Mouse (Mus musculus) liver, embryonic 11.5 days (tissue): Measurements from ENCODE around the gene Cldn15. TPM values are rescaled to one million over a fixed set of nuclear protein-coding genes. Genes with fewer than 3 reads are reported as not detected.

Source experiments
- ATAC-seq: fragments of 200-750 bp; cut with Nextera tagmentation; replicated peaks from 2 replicates; pipeline ENCODE4 v1.8.0; 2017; ENCODE audit warnings: moderate number of reproducible peaks, mild to moderate bottlenecking, moderate TSS enrichment, moderate library complexity; ENCODE audit not compliant: low FRiP score
- DNase-seq: peaks from one replicate; pipeline ENCODE4 v3.0.0-alpha.2; 2017; ENCODE audit warnings: low spot score
- H3K27ac ChIP-seq: fragments of 300-500 bp; sonication (generic); 2 replicates; pipeline ENCODE4 v1.5.1; 2014; ENCODE audit warnings: mild to moderate bottlenecking, low read depth, low read length, control low read depth
- H3K27me3 ChIP-seq: fragments of 300-500 bp; sonication (generic); replicated peaks from 2 replicates; pipeline ENCODE4 v1.6.1; 2014; ENCODE audit warnings: low read length, mixed read lengths; ENCODE audit not compliant: control insufficient read depth, insufficient read depth
- H3K36me3 ChIP-seq: fragments of 300-500 bp; sonication (generic); 2 replicates; pipeline ENCODE4 v1.6.1; 2014; ENCODE audit warnings: mild to moderate bottlenecking, low read length, moderate library complexity, mixed read lengths; ENCODE audit not compliant: control insufficient read depth, insufficient read depth
- H3K4me1 ChIP-seq: fragments of 300-500 bp; sonication (generic); replicated peaks from 2 replicates; pipeline ENCODE4 v1.6.1; 2014; ENCODE audit warnings: low read length, mixed read lengths; ENCODE audit not compliant: control insufficient read depth, insufficient read depth
- H3K4me2 ChIP-seq: fragments of 300-500 bp; sonication (generic); 2 replicates; pipeline ENCODE4 v1.6.1; 2014; ENCODE audit warnings: mild to moderate bottlenecking, control low read depth, moderate library complexity
- H3K4me3 ChIP-seq: fragments of 300-500 bp; sonication (generic); 2 replicates; pipeline ENCODE4 v1.5.1; 2014; ENCODE audit warnings: low read depth, low read length, control low read depth
- H3K9ac ChIP-seq: fragments of 300-500 bp; sonication (generic); 2 replicates; pipeline ENCODE4 v1.6.1; 2014; ENCODE audit warnings: low read depth, low read length, control low read depth
- H3K9me3 ChIP-seq: fragments of 300-500 bp; sonication (generic); 2 replicates; pipeline ENCODE4 v1.6.1; 2016; ENCODE audit warnings: low read length, inconsistent platforms, mixed read lengths; ENCODE audit not compliant: control insufficient read depth
- WGBS: fragments of 180-500 bp; shearing (Covaris S2); extraction: QIAGEN DNeasy Blood & Tissue Kit; methylation state at CpG from one replicate; pipeline ENCODE4 v1.1.7; 2014; 5-methylcytosine and 5-hydroxymethylcytosine counted together
- microRNA counts: library from miRNA; unstranded; fragments of <30 nt; microRNA quantifications from one replicate; lab custom pipeline; 2015
- microRNA-seq: library from miRNA; unstranded; fragments of <30 nt; microRNA quantifications from one replicate; pipeline ENCODE4, GENCODE M21; 2017; ENCODE audit warnings: borderline number of aligned reads
- polyA plus RNA-seq: library from polyadenylated mRNA; unstranded; fragments of >200 nt; fragmentation: Nextera tagmentation; extraction: Ambion mirVana; gene quantifications from 2 replicates; pipeline ENCODE4 v1.2.1, GENCODE M21; 2014

Cldn15 gene
- polyA plus RNA-seq, 1 experiment from 2014 or later = 2.5 TPM

DNA sequence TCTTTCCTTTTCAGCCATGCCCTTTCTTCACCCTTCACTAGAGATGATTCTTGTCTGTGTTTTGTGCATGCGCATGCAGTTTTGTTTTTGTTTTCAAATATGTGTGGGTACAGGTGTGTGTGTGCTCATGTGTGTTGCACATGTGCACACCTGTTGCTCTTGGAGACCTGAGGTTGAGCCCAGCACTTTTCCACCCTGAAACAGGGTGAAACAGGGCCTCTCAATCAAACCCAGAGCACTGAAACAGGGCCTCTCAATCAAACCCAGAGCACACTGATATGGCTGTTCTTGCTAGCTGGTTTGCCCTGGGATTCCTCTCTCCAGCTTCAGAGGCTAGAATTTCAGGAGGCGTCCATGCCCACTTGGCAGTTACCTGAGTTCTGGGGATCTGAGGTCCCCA is 34.2 kb downstream of the Cldn15 start:
- H3K27ac ChIP-seq = no peak overlapping the region
- ATAC-seq (no peak), DNase-seq (peak; percentile 46)
- peak overlapping the region; percentile 18; the same call in 1 of the 2 replicates for H3K4me2 ChIP-seq
- H3K9me3 ChIP-seq = no peaks in the 10 kb centered on the region
- H3K36me3 ChIP-seq = no peaks in the 10 kb centered on the region
- H3K9ac ChIP-seq = no peak overlapping the region
- 79% methylated on average over 2 of the region's 2 CpGs for WGBS
- no peak overlapping the region for H3K4me3 ChIP-seq
- H3K4me1 ChIP-seq = peaks cover 15% of the 10 kb centered on the region
- no peaks in the 10 kb centered on the region for H3K27me3 ChIP-seq

DNA sequence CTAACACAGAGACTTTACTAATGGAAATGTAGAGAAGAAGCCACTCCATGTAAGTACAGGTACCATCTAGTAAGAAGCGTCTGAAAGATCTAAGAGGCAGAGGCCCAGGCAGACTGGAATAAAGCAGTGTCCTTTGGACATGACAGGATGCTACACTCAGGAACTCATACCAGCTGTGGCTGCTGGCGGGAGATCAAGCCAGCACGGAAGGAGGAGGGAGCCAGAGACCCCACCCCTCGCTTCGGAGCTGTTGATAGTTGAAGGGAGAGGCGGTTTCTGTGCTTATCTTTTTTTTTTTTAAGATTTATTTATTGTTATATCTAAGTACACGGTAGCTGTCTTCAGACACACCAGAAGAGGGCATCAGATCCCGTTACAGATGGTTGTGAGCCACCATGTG is 40.9 kb downstream of the Cldn15 start:
- no peak for ATAC-seq
- H3K27me3 ChIP-seq = 0 out of 2 replicates have a peak, but pooled peaks cover 2% of the 10 kb centered on the region
- no peak overlapping the region for H3K27ac ChIP-seq
- WGBS = 42% methylated on average over 8 of the region's 8 CpGs
- no peaks in the 10 kb centered on the region for H3K36me3 ChIP-seq
- H3K4me2 ChIP-seq = no peak overlapping the region
- H3K9me3 ChIP-seq = no peaks in the 10 kb centered on the region
- no peaks in the 10 kb centered on the region for H3K4me1 ChIP-seq
- H3K4me3 ChIP-seq = no peak overlapping the region
- DNase-seq = no peak
- H3K9ac ChIP-seq = no peak overlapping the region

DNA sequence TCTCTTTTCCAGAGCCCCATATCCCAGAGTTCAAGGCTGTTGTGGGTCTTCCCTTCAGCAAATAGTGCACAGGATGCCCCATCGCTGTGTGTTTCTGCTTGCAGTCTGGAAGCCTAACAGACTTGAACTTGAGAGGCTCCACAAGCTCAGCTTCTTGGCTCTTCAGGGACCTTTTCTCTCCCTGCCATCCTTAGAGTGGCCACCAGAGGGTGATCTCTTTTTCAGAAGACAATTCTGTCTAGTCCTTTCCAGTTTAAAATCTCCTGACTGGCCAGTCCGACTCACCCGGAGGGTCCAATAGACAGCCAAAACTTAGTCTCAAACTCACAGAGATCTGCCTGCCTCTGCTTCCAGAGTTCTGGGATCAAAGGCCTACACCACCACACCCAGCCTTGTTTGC is 43.6 kb downstream of the Cldn15 start:
- no peaks in the 10 kb centered on the region for H3K36me3 ChIP-seq
- no peak overlapping the region for H3K4me2 ChIP-seq
- H3K27me3 ChIP-seq = 0 out of 2 replicates have a peak, but pooled peaks cover 2% of the 10 kb centered on the region
- no peak overlapping the region for H3K4me3 ChIP-seq
- DNase-seq (no peak), ATAC-seq (no peak)
- WGBS = 24% methylated on average over 3 of the region's 3 CpGs
- no peak overlapping the region for H3K9ac ChIP-seq
- no peak overlapping the region for H3K27ac ChIP-seq
- H3K9me3 ChIP-seq = no peaks in the 10 kb centered on the region
- no peaks in the 10 kb centered on the region for H3K4me1 ChIP-seq

DNA sequence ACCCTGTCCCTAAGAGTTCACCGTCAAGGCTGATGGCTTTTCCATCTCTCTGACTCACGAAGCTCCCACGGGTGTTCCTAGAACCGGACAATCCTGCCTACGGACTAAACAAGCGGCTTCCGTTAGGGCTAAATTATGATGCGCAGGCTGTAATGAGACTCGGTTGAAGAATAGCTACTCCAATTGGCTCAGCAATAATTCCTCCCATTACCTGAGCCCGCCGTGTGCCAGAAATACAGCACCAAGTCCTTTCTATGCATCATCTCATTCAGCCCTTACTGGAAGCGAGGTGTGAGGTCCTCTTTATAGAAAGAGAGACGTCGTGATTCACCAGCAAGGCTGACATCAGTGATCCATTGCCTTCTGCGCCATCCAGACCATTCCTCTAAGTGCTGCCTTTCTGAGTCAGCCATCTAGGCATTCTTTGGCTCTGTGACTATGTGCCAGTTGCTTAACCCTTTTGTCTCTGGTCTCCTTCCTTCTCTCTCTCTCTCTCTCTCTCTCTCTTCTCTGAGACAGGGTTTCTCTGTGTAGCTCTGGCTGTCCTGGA is 46.1 kb downstream of the Cldn15 start:
- no peak for DNase-seq
- Histone ChIP-seq H3K4me3 (no peak overlapping the region), H3K9me3 (no peaks in the 10 kb centered on the region), H3K4me2 (no peak overlapping the region), H3K9ac (no peak overlapping the region), H3K4me1 (no peaks in the 10 kb centered on the region), H3K36me3 (no peaks in the 10 kb centered on the region), H3K27ac (no peak overlapping the region), H3K27me3 (0 out of 2 replicates have a peak, but pooled peaks cover 2% of the 10 kb centered on the region)
- no peak for ATAC-seq
- 75% methylated on average over 15 of the region's 15 CpGs for WGBS

DNA sequence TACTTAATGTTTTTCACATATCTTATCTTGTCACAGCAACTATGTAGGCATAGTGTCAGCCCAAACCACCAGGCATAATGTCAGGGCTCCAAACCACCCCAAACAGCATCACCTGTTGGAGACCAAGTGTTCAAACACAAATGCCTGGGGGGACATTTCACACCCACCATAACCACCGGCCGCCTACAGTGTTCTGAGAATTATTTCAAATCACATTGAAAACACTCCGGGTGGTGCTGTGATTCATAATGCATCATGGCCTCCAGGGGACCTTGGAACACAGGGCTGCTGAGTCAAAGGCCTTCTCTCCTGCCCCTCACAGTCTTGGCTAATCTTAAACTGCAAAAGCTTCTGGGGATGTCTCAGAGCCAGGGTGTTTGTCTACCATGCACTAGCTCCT is 49.5 kb downstream of the Cldn15 start:
- Histone ChIP-seq H3K4me3 (no peak overlapping the region), H3K27ac (no peak overlapping the region), H3K36me3 (no peaks in the 10 kb centered on the region), H3K9ac (no peak overlapping the region), H3K4me2 (no peak overlapping the region), H3K27me3 (0 out of 2 replicates have a peak, but pooled peaks cover 4% of the 10 kb centered on the region), H3K9me3 (no peaks in the 10 kb centered on the region), H3K4me1 (no peaks in the 10 kb centered on the region)
- ATAC-seq (no peak), DNase-seq (no peak)
- WGBS = 88% methylated on average over 3 of the region's 3 CpGs

DNA sequence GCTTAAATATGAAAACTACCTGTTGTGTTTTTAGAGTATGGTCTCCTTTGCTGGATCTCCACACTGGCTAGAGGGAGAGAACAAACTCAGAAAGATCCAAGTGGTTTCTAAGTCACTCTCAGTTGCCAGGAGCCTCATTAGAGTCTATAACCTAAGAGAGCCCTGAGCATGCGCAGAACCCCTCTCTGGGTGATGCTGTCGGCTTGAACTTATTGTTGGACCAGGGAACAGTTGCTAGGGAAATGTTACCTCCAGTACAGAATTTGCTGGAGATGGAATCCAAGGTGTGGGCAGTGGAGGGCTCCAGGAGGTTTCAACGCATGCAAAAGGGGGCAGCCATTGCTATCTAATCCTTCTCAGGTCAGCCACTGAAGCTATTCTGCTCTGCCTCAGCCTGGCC is 57.9 kb downstream of the Cldn15 start:
- 51% methylated on average over 3 of the region's 3 CpGs for WGBS
- H3K9ac ChIP-seq = no peak overlapping the region
- H3K27ac ChIP-seq = no peak overlapping the region
- no peak overlapping the region for H3K4me2 ChIP-seq
- ATAC-seq = no peak
- H3K9me3 ChIP-seq = no peaks in the 10 kb centered on the region
- peaks cover 54% of the 10 kb centered on the region for H3K27me3 ChIP-seq
- no peak for DNase-seq
- no peaks in the 10 kb centered on the region for H3K36me3 ChIP-seq
- H3K4me3 ChIP-seq = no peak overlapping the region
- H3K4me1 ChIP-seq = no peaks in the 10 kb centered on the region

DNA sequence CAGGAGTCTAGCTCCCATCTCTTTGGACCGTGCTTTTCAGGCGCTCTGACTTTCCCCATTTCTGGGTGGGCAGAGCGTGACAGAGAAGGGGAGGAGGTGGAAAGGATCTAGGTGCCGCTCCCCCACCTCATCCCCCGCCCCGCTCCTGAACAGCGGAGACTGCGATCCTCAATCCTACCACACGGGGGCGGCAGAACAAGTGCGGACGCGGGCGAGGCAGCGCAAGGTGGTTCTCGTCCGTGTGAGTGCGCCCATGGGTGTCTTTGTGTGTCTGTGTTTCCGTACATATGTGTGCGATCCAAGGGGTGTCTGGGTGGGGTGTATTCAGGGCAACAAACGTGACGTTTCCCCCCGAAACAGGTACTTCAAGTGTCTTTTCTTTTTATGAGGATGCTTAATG is 58.7 kb downstream of the Cldn15 start:
- under 1% methylated on average over 23 of the region's 23 CpGs for WGBS
- 0 out of 2 replicates have a peak, but pooled peaks cover 3% of the 10 kb centered on the region for H3K4me1 ChIP-seq
- DNase-seq (peak; percentile 76), ATAC-seq (no peak)
- no peak overlapping the region for H3K4me3 ChIP-seq
- H3K4me2 ChIP-seq = no peak overlapping the region; the same call in 1 of the 2 replicates
- no peaks in the 10 kb centered on the region for H3K9me3 ChIP-seq
- peaks cover 62% of the 10 kb centered on the region for H3K27me3 ChIP-seq
- H3K9ac ChIP-seq = no peak overlapping the region
- no peak overlapping the region for H3K27ac ChIP-seq
- no peaks in the 10 kb centered on the region for H3K36me3 ChIP-seq

MicroRNAs within 50 kb of the gene (microRNA counts, 519-probe panel; counts per million panel counts)
- microRNA mmu-miR-702 (lab: Ali Mortazavi, UCI) = not detected

Small RNAs within 50 kb of the gene (microRNA-seq; reads per million reads assigned to microRNA genes)
- gene Mir702 = 106 reads per million, percentile 49 among the genes with 10 or more reads in this experiment

Other genes with a start within 250 kb of the Cldn15 start
- gene Col26a1, start 83.4 kb upstream of the Cldn15 start, polyA plus RNA-seq = 9.1 and 9.8 TPM in 2 replicates
- gene Ift22, start 58.5 kb upstream of the Cldn15 start, polyA plus RNA-seq = 28.5 and 32.4 TPM in 2 replicates
- 241 and 251 TPM in 2 replicates for gene Fis1, start 13.3 kb upstream of the Cldn15 start, polyA plus RNA-seq
- 28.7 and 29.2 TPM in 2 replicates for gene Plod3, start 20.4 kb downstream of the Cldn15 start, polyA plus RNA-seq
- 93.8 and 97.2 TPM in 2 replicates for gene Znhit1, start 21.4 kb downstream of the Cldn15 start, polyA plus RNA-seq
- gene Vgf, start 59.8 kb downstream of the Cldn15 start, polyA plus RNA-seq = 0.07 TPM in 1 of 2 replicates, not detected in the other
- 163 and 175 TPM in 2 replicates for gene Ap1s1, start 79.5 kb downstream of the Cldn15 start, polyA plus RNA-seq
- 0.09 and 0.15 TPM in 2 replicates for gene Serpine1, start 105.7 kb downstream of the Cldn15 start, polyA plus RNA-seq
- gene Trim56, start 149.6 kb downstream of the Cldn15 start, polyA plus RNA-seq = 8.7 and 8.8 TPM in 2 replicates
- gene Muc3, start 182.7 kb downstream of the Cldn15 start, polyA plus RNA-seq = not detected in 2 replicates
- gene Muc3a, start 245.8 kb downstream of the Cldn15 start, polyA plus RNA-seq = 0.43 TPM in 1 of 2 replicates, not detected in the other